Mouse (Mus musculus) liver (tissue): ENCODE results near the gene Spag4.

Experiments used
- DNase-seq: peaks from one replicate; pipeline ENCODE4 v3.0.0-alpha.2; 2020; ENCODE audit warnings: mixed read lengths

Spag4 gene

GRCm38 (mm10) chr2:156065099-156066041 is at the start of gene Spag4:
Gene Spag4 (plus strand): TSS chr2:156065175.
- DNase-seq: peak; percentile 89

GRCm38 (mm10) chr2:156018106-156018505 is 46.9 kb upstream of the Spag4 start:
- DNase-seq: no peak

GRCm38 (mm10) chr2:156021219-156021618 is 43.8 kb upstream of the Spag4 start:
- DNase-seq: peak; percentile 58

GRCm38 (mm10) chr2:156021765-156022164 is 43.2 kb upstream of the Spag4 start:
- no peak for DNase-seq

- no peak for DNase-seq
Observed at GRCm38 (mm10) chr2:156025482-156025881, 39.5 kb upstream of the Spag4 start.

GRCm38 (mm10) chr2:156039390-156039789 is 25.6 kb upstream of the Spag4 start:
- no peak for DNase-seq

- DNase-seq: no peak
Observed at GRCm38 (mm10) chr2:156042903-156043302, 22.1 kb upstream of the Spag4 start.

- DNase-seq: peak; percentile 21
Observed at GRCm38 (mm10) chr2:156047929-156048328, 17.0 kb upstream of the Spag4 start.

- DNase-seq: no peak
Observed at GRCm38 (mm10) chr2:156052816-156053215, 12.2 kb upstream of the Spag4 start, which contains the start of gene Fer1l4. Gene Fer1l4 (minus strand): TSS chr2:156052947.

- DNase-seq: no peak
Observed at GRCm38 (mm10) chr2:156066126-156066525, 1.2 kb downstream of the Spag4 start.

GRCm38 (mm10) chr2:156067916-156068315 is 2.9 kb downstream of the Spag4 start:
- no peak for DNase-seq

GRCm38 (mm10) chr2:156071236-156071635 is 6.3 kb downstream of the Spag4 start:
- DNase-seq: no peak

- DNase-seq: no peak
Observed at GRCm38 (mm10) chr2:156073725-156074124, 8.8 kb downstream of the Spag4 start.

- no peak for DNase-seq
Observed at GRCm38 (mm10) chr2:156077461-156077860, 12.5 kb downstream of the Spag4 start.

- DNase-seq: no peak
Observed at GRCm38 (mm10) chr2:156078421-156079182, 13.6 kb downstream of the Spag4 start.

- no peak for DNase-seq
Observed at GRCm38 (mm10) chr2:156079183-156079560, 14.2 kb downstream of the Spag4 start.

- DNase-seq: no peak
Observed at GRCm38 (mm10) chr2:156079674-156080073, 14.7 kb downstream of the Spag4 start.

GRCm38 (mm10) chr2:156080391-156080790 is 15.4 kb downstream of the Spag4 start:
- no peak for DNase-seq

GRCm38 (mm10) chr2:156084541-156084940 is 19.6 kb downstream of the Spag4 start:
- DNase-seq: no peak

- DNase-seq: no peak
Observed at GRCm38 (mm10) chr2:156087391-156088110, 22.6 kb downstream of the Spag4 start.

GRCm38 (mm10) chr2:156089799-156090198 is 24.8 kb downstream of the Spag4 start:
- DNase-seq: no peak

GRCm38 (mm10) chr2:156091926-156092325 is 27.0 kb downstream of the Spag4 start:
- DNase-seq: no peak
